Mouse (Mus musculus): ENCODE measurements around the gene Src. TPM values are rescaled to one million over a fixed set of nuclear protein-coding genes. Genes with fewer than 3 reads are reported as not detected.

Gene Src
- total RNA-seq, 2 experiments from 2014 or later = 100 to 104 TPM

DNA sequence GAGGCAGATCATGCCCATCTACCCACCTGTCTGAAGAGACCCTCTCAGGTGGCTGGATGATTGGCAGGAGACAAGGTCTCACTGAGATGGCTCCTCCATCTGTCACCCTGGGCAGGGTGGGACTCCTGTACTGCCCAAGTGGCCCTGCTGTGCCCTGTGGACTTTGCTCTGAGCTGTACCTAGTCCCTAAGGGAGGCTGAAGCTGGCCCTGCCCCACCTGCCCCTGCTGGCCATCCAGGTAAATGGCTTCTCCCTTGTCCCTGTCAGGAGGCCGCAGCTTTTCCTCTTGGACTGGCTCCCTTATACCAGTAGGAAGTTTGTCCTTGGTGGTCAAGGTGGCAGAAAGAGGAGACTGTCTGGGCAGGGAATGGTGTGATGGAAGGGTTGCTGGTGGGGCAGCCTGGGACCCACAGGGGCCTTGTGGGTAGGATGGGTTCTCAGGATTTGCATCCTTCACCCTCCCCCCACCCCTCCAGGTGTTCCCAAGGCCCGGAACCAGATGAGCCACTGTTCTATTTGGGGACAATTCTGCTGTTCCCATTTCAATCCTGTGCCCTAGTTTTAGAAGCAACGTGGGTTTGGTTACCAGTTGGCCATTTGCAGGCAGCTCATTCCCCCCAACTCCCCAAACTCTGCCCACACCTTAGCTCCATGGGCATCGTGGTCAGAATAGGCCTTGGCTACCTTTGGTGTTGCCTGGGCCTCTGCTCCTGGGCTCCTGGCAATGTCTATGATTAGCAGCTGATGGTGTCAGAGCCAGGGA is 12.6 kb downstream of the Src start:
- intact Hi-C loops (cut with DNase I) = no loop called here
- peak; percentile 21 to 60 for DNase-seq (ENCODE audit: low spot score in 2 of 2)

DNA sequence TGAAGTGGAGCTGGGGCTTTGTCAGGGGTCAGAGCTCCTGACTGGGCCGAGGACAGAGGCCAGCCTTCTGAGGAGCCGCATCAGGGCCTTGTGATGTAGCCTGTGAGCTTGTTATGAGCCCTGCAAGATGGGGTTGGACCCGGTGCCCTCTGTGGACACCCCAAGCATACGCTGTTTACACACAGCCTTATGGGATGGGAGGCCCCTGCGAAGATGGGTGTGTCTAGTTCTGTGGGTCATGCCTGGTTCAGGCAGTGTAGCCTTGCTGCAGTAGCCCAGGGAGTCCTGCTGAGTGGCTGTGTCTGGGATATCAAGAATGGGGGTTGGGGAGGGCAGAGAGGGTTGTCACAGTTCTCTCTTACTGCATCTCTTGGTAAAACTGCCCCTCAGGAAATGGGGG is 13.7 kb downstream of the Src start:
- no peak for DNase-seq (ENCODE audit: low spot score in 2 of 2)
- intact Hi-C loops (cut with DNase I) = no loop called here

DNA sequence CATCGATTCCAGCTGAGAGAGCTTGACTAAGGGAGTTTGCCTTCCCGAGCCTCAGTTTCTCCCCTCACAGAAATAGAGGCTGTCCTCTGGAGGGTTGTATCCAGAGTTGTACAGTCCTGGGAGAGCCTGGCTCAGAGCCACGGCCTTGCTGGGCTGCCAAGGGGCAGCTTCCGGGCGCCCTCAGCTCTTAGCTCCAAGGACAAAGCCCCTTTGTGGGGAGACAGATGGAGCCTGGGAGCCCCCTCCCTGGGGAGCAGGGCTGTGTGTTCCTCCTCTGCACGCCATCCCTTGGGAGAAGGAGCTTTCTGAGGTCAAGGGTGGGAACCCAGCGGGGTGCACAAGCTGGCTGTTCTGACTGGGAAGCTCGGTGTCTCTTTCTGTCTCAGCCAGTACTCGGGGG is 14.2 kb downstream of the Src start:
- intact Hi-C loops (cut with DNase I) = no loop called here

DNA sequence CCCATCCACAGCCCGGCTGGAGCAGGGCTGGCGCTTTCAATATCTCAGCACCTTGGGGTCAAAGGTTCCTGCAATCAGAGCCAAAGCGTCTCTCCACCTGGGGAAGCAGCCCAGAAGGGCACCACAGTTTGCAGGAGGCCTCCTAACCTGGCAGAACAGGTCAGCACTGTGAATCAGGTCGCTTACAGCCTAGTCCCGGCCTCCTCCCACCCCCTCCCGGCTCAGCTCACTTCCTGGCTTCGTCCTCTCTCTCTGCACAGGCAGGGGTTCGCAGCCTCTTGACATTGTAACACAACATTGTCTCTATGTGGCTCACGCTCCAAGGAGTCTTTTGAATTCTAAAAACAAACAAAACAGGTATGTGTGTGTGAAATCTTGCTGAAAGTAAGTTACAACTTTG is 15.8 kb downstream of the Src start:
- intact Hi-C loops (cut with DNase I) = no loop called here
- no peak for DNase-seq (ENCODE audit: low spot score in 2 of 2)

More for the DNA sequence above, 14.2 kb downstream of the Src start:
- DNase-seq (ENCODE audit: low spot score in 2 of 2) = peak; percentile 69 to 70

DNA sequence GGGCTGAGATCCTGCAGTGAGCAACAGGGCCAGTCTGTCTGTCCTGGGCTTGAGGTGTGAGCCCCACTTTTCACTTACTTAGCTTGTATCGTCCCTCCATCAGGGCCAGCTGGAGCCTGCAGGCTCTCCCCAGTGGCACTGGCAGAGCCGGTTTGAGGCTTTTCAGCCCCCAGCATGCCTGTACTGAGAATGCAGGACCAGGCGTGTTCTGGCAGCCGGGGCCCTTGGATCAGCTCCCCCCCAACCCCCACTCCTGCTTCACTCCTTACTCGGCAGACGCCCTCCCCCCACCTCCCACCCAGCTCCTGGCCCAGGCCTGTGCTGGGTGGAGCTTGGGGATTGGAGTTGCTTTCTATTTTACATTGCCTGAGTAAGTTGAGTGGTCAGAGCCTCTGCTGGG is 16.3 kb downstream of the Src start:
- peak; percentile 58 to 74 for DNase-seq (ENCODE audit: low spot score in 2 of 2)
- intact Hi-C loops (cut with DNase I) = no loop called here

DNA sequence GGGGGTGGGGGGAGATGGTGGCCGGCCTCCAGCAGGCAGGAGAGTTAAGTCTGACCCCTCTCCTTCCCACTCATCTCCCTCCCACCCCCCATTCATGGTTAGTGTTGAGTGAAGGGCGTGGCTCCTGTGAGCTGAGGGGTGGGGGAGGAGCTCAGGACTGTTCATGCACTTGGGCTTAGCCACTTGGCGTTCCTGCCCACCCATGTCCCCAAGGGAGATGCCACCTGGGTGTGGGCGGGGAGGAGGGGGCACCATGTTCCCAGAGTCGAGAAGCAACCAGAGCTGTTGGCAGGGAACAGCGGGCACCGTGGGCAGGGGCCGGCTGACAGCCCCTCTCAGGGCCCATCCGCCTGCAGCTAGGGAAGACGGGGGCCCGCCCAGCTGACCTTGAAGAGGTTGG is 18.3 kb downstream of the Src start:
- intact Hi-C loops (cut with DNase I) = no loop called here
- DNase-seq (ENCODE audit: low spot score in 2 of 2) = peak in 1 of 2 experiments; percentile 80

DNA sequence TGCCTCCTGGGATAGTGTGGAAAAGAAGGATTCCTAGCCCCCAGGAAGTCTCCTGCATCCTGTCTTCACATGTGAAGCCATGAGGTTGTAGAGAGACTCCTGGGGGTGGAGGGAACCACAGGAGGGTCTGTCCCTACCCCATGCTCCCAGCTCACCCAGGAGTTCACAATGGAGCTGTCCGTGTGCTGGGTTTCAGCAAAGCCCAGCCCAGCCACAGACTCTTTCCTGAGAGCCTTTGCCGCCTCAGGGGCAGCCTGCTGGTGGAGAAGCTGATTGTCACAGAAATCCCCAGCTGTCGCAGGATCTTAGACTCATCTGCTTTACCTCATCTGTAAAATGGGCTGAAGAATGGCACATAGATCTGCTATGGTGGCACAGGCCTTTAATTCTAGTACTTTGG is 18.9 kb downstream of the Src start:
- no peak for DNase-seq (ENCODE audit: low spot score in 2 of 2)
- intact Hi-C loops (cut with DNase I) = no loop called here

DNA sequence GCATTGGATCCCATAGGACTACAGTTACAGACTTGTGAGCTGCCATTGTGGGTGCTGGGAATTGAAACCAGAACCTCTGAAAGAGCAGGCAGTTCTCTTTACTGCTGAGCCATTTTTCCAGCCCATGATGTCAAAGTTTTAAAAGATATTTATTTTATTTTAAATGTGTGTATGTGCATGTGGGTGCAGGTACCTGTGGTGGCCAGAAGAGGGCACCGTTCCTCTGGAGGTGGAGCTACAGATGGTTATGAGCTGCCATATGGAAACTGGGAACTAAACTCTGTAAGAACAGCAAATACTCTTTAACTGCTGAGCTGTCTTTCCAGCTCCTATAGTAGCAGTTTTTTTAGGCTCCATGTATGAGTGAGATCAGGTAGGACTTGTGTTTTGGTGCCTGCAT is 23.1 kb downstream of the Src start:
- DNase-seq (ENCODE audit: low spot score in 2 of 2) = no peak
- intact Hi-C loops (cut with DNase I) = no loop called here

DNA sequence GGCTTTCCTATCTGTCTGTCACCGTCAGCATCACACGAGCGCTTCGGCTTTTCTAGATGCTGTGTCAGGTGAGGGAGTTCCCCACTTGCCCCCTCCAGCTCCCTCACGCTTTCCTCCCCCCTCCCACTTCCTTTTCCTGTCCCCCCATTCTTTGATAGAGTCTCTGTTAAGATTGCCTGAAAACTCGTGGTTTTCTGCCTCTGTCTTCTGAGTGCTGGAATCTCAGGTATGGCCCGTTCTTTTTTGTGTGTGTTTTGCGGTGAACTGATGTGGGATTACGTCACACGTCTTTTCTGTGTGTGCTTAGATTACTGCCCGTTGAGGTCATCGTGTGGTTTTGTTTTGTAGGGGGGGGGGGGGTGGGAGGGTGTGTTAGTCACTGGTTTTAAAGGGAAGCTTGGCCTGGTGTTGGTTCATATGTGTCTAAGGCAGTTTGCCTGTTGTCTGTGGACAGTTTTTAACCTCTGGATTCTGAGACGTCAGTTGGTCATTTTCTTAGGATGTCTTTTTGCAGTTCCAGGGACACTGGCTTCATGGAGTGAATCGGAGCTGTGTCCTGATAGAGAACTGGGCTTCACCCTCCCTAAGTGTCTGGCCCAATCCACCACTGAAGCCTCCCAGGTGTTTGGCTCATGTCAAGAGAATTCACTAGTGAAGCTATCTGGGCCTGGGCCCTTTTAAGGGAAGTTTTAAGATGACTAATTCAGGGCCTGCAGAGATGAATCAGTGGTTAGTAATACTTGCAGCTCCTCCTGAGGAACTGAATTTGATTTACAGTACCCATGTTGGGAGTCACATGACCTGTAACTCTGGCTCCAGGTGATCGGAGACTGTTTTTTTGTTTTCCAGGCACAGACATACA is 29.3 kb downstream of the Src start:
- no peak for DNase-seq (ENCODE audit: low spot score in 2 of 2)
- intact Hi-C loops (cut with DNase I) = no loop called here

DNA sequence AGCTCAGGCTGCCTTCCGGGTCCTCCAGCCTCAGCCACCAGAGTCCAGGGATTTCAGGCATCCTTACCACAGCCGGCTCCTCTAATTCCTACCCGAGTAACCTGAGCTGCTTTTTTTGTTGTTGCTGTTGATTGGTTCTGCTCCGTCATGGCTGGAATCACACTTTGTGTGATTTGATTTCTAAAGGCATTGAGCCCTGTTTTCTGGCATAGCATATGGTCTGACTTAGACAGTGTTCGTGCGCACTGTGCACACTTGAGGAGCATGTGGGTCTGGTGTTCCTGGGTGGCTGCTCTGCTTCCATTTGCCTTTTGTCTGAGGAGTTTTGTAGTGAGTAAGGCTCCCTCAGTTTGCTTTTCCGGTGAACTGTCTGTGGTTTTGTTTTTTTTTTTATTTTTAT is 30.1 kb downstream of the Src start:
- no peak for DNase-seq (ENCODE audit: low spot score in 2 of 2)
- intact Hi-C loops (cut with DNase I) = no loop called here

DNA sequence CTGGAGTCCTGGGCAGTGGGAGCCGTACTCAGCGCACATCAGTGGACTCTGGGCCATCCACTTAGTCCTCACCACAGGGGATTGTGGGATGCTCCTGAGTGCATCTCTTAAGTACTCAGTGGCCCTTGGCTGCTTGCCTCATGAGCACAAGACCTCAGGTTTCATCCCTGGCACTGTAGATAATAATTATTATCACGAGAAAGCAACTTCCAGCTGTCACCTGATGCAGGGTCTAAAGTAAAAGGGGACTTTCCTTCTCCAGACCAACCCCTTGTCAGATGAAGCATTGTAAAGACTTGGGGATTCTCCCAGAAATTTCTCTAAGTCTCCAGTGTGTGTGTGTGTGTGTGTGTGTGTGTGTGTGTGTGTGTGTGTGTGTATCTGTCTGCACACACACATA is 32.7 kb downstream of the Src start:
- DNase-seq (ENCODE audit: low spot score in 2 of 2) = no peak
- intact Hi-C loops (cut with DNase I) = no loop called here

DNA sequence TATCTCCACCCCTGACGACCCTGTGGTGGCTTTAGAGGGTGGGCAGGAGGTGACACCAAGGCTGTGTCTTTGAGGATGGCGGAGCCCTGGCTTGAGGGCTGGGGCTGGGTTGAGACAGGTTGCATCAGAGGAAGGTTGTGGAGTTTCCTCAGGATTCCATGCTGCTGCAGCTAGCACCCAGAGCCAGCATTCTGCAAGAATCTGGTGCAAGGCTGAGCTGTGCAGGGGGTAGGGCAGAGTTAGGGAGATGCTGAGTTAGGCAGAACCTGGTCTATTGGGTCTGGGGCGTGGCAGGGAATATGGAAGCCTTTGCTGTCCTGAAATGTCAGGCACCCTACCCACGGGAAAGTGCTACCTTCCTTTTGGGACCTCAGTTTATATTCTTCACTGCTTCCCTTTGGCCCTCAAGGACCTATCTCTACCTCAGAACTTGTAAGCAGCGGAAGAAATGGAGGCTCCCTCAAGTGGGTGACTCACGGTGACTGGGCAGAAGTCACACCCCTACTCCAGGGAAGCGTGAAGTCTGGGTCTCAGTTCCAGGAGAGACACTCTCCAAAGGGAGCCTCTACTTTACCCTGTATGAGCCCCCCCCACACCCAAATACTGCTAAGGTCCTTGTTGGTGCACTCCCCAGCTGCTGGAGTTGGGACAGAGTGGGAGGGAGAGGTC is 33.3 kb downstream of the Src start:
- intact Hi-C loops (cut with DNase I) = no loop called here
- no peak for DNase-seq (ENCODE audit: low spot score in 2 of 2)

DNA sequence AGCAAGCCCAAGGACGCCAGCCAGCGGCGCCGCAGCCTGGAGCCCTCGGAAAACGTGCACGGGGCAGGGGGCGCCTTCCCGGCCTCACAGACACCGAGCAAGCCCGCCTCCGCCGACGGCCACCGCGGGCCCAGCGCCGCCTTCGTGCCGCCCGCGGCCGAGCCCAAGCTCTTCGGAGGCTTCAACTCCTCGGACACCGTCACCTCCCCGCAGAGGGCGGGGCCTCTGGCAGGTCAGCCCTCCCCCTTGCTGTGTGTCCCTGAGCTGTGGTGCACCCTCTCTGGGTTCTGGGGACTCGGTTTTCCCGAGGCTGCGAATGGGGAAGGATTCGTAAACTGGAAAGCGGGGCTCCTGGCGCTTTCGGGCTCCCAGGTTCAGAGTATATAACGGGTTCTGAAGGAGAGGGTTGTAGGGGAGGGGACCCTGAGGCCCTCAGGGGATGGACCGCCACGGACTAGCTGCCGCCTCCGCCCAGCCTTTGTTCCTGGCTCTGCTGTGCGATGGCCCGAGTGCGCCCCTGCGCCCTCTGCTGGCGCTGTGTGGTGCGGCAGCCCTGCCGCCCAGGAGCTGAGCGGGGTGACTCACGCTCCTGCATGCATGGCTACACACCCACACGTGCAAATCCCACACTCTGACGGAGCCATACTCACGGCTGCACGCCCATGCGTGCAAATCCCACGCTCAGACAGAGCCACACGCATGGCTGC is 39.0 kb downstream of the Src start:
- intact Hi-C loops (cut with DNase I) = loop anchor here (1.0 to 5.0 kb wide), 2 partner anchors 115 to 165 kb away; no protein-coding TSS in a partner anchor
- DNase-seq (ENCODE audit: low spot score in 2 of 2) = peak; percentile 96

DNA sequence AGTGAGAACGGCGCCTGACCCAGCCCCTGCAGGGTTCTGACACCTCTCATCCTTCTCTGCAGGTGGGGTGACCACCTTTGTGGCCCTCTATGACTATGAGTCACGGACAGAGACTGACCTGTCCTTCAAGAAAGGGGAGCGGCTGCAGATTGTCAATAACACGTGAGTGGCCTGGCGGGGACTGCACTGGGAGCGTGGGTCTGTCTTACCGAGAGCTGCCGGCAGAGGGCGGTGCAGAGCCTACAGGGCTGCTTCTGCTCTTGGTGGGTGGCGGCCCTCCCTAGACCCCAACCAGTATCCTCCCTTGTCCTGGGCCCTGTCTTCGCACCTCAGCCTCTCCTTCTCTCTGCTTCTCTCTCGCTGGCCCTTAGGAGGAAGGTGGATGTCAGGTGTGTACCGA is 40.2 kb downstream of the Src start:
- intact Hi-C loops (cut with DNase I) = loop anchor here (5.0 kb wide), 1 partner anchor 166 kb away; no protein-coding TSS in a partner anchor
- DNase-seq (ENCODE audit: low spot score in 2 of 2) = peak; percentile 81 to 89

DNA sequence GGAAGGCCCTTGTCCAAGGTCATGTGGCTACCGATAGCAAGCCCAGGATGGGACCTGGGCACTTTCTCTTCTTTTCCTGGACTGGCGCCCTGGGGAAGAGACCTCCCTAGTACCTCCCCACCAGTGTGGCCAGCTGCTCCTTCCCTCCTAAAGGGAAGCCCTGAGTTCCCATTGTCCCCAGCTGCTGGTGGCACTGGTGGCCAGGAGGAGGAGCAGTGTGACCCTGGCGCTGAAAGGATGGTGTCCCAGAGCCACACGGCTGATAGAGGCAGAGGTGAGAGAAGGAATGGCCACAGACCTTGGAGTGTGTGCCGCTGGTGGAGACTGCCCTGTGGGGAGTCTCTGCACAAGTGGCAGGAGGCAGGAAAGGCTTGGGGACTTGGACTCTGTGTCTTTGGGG is 41.5 kb downstream of the Src start:
- DNase-seq (ENCODE audit: low spot score in 2 of 2) = no peak
- intact Hi-C loops (cut with DNase I) = loop anchor here (5.0 kb wide), 1 partner anchor 167 kb away; no protein-coding TSS in a partner anchor

DNA sequence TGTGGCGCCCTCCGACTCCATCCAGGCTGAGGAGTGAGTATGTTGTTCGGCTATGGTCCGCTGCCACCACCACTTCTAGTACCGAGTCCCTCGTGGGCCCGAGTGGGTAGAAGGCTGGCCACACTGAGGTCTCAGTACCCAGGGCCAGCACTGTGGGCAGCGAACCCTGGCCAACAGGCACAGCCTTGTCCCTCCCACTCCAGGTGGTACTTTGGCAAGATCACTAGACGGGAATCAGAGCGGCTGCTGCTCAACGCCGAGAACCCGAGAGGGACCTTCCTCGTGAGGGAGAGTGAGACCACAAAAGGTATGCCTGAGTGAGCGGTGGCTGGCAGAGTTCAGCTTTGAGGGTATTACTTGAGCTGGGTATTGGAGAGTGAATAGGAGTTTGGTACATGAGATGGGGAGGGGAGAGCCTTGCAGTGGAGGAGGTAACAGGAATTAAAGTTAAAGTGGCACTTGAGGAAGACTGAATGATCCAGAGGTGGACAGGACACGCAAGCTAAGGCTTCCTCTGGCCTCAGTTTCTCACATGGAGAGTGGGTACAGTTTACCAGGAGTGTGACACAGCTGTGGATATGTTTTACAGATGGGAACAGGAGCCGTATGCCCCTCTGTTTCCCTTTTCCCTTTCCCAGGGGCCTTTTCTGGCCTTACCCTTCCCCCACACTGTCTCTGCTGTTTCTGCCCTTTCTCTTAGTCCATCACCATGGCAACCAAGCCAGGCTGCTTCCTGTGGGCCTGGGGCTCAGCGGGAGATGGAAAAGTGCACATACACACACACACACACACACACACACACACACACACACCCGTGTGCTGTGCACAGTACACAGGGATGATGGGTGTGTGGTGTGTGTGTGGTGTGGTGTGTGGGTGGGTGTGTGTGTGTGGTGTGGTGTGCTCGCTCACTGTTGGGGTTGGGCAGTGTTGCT is 44.8 kb downstream of the Src start:
- intact Hi-C loops (cut with DNase I) = no loop called here
- peak; percentile 48 to 51 for DNase-seq (ENCODE audit: low spot score in 2 of 2)

DNA sequence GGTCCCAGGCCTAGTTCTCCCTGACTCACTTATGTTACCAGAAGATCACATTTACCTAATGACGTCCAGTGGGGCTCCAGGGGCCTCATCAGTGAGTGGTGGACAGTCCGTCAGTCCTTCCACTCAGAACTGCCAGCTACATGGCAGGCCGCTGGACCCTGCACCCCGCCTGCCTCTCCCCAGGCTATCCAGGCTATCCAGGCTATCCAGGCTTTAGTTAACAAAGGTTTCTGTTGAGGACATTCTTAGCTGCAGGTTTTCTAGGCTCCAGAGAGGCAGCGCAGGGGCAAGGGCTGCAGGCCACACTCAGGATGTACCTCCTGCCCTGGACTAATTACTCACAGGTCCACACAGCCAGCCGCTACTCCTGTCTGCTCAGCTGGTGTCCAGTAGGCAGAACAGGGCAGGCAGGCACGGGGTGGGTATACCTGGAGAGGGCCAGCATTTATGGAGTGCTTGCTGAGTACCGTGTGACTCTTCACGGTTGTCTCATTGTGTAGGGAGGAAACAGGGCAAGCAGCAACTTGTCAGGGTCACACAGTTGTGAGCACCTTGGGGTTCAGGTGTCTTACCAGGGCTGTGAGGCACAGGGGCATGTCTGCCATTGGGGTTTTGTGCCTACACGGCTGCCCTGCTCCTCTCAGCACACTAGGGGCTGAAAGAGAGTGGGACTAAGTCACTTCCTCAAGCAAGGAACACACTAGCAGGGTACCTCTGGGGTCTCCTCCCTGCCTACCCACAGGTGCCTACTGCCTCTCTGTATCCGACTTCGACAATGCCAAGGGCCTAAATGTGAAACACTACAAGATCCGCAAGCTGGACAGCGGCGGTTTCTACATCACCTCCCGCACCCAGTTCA is 45.9 kb downstream of the Src start:
- no peak for DNase-seq (ENCODE audit: low spot score in 2 of 2)

DNA sequence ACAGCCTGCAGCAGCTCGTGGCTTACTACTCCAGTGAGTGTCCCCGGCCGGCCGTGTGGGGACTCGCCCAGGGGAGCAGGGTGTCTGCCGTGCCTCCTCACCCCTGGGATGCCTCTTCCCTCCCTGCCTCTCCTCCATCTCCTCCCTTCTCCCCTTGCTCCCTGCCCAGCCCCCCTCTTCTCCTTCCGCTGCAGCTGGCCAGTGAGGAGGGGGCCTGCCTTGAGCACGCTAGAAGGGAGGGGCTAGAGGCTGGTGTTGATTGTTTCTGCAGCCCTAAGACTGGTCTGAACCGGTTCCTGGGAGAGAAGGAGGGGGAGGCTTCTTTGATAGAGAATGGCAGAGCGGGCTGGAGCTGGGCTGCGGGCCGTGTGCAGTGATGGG is 46.5 kb downstream of the Src start:
- peak; percentile 52 to 90 for DNase-seq (ENCODE audit: low spot score in 2 of 2)
- intact Hi-C loops (cut with DNase I) = no loop called here

More for the DNA sequence above, 45.9 kb downstream of the Src start:
- intact Hi-C loops (cut with DNase I) = no loop called here

All from left cerebral cortex, postnatal 14 days (tissue).